Mouse (Mus musculus): ENCODE measurements at regions not wholly inside any gene's neighbourhood (a gene's known extent, or its start where the extent isn't known, plus 50 kb on each side); places are given as distances from the start of the nearest gene placed in this dataset.
A peak's percentile ranks its signal among the peaks of the same experiment; 100 is the strongest.

GRCm38 (mm10) chrX:58445624-58446323 is 423.3 kb downstream of the Zic3 start:
- no peak for DNase-seq

GRCm38 (mm10) chrX:58447605-58448004 is 425.1 kb downstream of the Zic3 start:
- DNase-seq = no peak

GRCm38 (mm10) chrX:58469683-58470082 is 439.5 kb upstream of the 4930550L24Rik start:
- no peak for DNase-seq

- DNase-seq = no peak
These were observed 438.2 kb upstream of the 4930550L24Rik start for GRCm38 (mm10) chrX:58470986-58471385.

GRCm38 (mm10) chrX:58490861-58491260 is 418.3 kb upstream of the 4930550L24Rik start:
- DNase-seq = peak; percentile 2 to 3

GRCm38 (mm10) chrX:58503573-58503972 is 405.6 kb upstream of the 4930550L24Rik start:
- DNase-seq = no peak

GRCm38 (mm10) chrX:58514925-58515324 is 394.2 kb upstream of the 4930550L24Rik start:
- DNase-seq = no peak
